Mouse (Mus musculus) liver, embryonic 14.5 days (tissue): ENCODE data around the gene Prph2. TPM values are rescaled to one million over a fixed set of nuclear protein-coding genes. Genes with fewer than 3 reads are reported as not detected.

Experiments
- ATAC-seq: fragments of 200-750 bp; cut with Nextera tagmentation; 2 replicates; pipeline ENCODE4 v1.8.0; 2017; ENCODE audit warnings: moderate number of reproducible peaks, mild to moderate bottlenecking, moderate library complexity; ENCODE audit not compliant: insufficient read depth
- DNase-seq, 3 experiments: peaks; one replicate each; pipeline ENCODE4 v3.0.0-alpha.2; 2012 to 2013; ENCODE audit warnings: low read depth in 3 of 3, low spot score in 3 of 3
- H3K27ac ChIP-seq: fragments of 300-500 bp; sonication (generic); 2 replicates; pipeline ENCODE4 v1.5.1; 2014; ENCODE audit warnings: moderate library complexity, mild to moderate bottlenecking, control low read depth, inconsistent platforms
- H3K27me3 ChIP-seq: fragments of 300-500 bp; sonication (generic); 2 replicates; pipeline ENCODE4 v1.6.1; 2014; ENCODE audit warnings: mild to moderate bottlenecking, low read length, moderate library complexity; ENCODE audit not compliant: control insufficient read depth, insufficient read depth
- H3K36me3 ChIP-seq: fragments of 300-500 bp; sonication (generic); replicated peaks from 2 replicates; pipeline ENCODE4 v1.6.1; 2014; ENCODE audit warnings: low read depth; ENCODE audit not compliant: control insufficient read depth, insufficient read depth
- H3K4me1 ChIP-seq, 2 experiments: fragments of 200-500 bp in 1 of 2; fragments of 300-500 bp in 1 of 2; sonication (generic) in 1 of 2; replicated peaks; 2 replicates each; pipeline ENCODE4 v1.6.1; 2012 to 2014; ENCODE audit warnings: antibody characterized with exemption in 1 of 2, inconsistent platforms in 1 of 2, low read length in 1 of 2; ENCODE audit not compliant: control insufficient read depth in 2 of 2, insufficient read depth in 2 of 2
- H3K4me2 ChIP-seq: fragments of 300-500 bp; sonication (generic); 2 replicates; pipeline ENCODE4 v1.6.1; 2014; ENCODE audit warnings: low read depth, mild to moderate bottlenecking, control low read depth, moderate library complexity
- H3K4me3 ChIP-seq, 2 experiments: fragments of 200-500 bp in 1 of 2; fragments of 300-500 bp in 1 of 2; sonication (generic) in 1 of 2; 2 replicates each; pipeline ENCODE4 v1.5.1; 2012 to 2014; ENCODE audit warnings: low read depth in 2 of 2, low read length in 2 of 2, mild to moderate bottlenecking in 2 of 2, control low read depth in 1 of 2, inconsistent platforms in 1 of 2, moderate library complexity in 1 of 2; ENCODE audit not compliant: insufficient read depth in 1 of 2
- H3K9ac ChIP-seq: fragments of 300-500 bp; sonication (generic); replicated peaks from 2 replicates; pipeline ENCODE4 v1.6.1; 2014; ENCODE audit warnings: mild to moderate bottlenecking, control low read depth, moderate library complexity
- H3K9me3 ChIP-seq: fragments of 300-500 bp; sonication (generic); 2 replicates; pipeline ENCODE4 v1.6.1; 2016; ENCODE audit warnings: low read length, mixed read lengths; ENCODE audit not compliant: control insufficient read depth
- CTCF ChIP-seq: IDR thresholded peaks from 2 replicates; pipeline ENCODE4 v1.5.1; 2016; ENCODE audit warnings: antibody characterized with exemption, low read depth, control low read depth
- EP300 ChIP-seq: IDR thresholded peaks from 2 replicates; pipeline ENCODE4 v1.6.1; 2016; ENCODE audit warnings: antibody characterized with exemption, low read depth
- WGBS: fragments of 180-500 bp; shearing (Covaris S2); extraction: QIAGEN DNeasy Blood & Tissue Kit; methylation state at CpG from one replicate; pipeline ENCODE4 v1.1.7; 2014; ENCODE audit not compliant: insufficient replicate concordance; 5-methylcytosine and 5-hydroxymethylcytosine counted together
- polyA plus RNA-seq, 2 experiments: library from polyadenylated mRNA; depleted of rRNA in 1 of 2; stranded (reverse) in 1 of 2; unstranded in 1 of 2; fragments of >200 nt; fragmentation: Nextera tagmentation in 1 of 2; extraction: Ambion mirVana in 1 of 2; gene quantifications; 2 replicates each; pipeline versions ENCODE4 v1.2.1 to v1.2.3; 2012 to 2014

Prph2 gene
- polyA plus RNA-seq, 2 experiments: not detected

- Histone ChIP-seq H3K4me2 (no peak overlapping the region), H3K4me1 (no peaks in the 10 kb centered on the region; a peak in 1 of 4 replicates), H3K36me3 (no peaks in the 10 kb centered on the region), H3K27me3 (no peaks in the 10 kb centered on the region), H3K9me3 (no peaks in the 10 kb centered on the region), H3K27ac (no peak overlapping the region), H3K9ac (no peak overlapping the region), H3K4me3 (no peak overlapping the region)
- 28% methylated on average over 2 of the region's 2 CpGs for WGBS
- DNase-seq: no peak
- no peak for TF ChIP-seq EP300
- TF ChIP-seq CTCF: no peak
- ATAC-seq: no peak
These were observed 9.3 kb upstream of the Prph2 start for GRCm38 (mm10) chr17:46900941-46901340.

- 21% methylated on average over 19 of the region's 19 CpGs for WGBS
- H3K9ac ChIP-seq: no peak overlapping the region
- H3K9me3 ChIP-seq: no peaks in the 10 kb centered on the region
- H3K4me3 ChIP-seq: no peak overlapping the region
- no peak for ATAC-seq
- no peaks in the 10 kb centered on the region; a peak in 1 of 4 replicates for H3K4me1 ChIP-seq
- H3K27ac ChIP-seq: no peak overlapping the region
- H3K27me3 ChIP-seq: no peaks in the 10 kb centered on the region
- no peak overlapping the region for H3K4me2 ChIP-seq
- no peaks in the 10 kb centered on the region for H3K36me3 ChIP-seq
- TF ChIP-seq CTCF (peak; percentile 98), EP300 (no peak)
- peak in 2 of 3 experiments; percentile 52 to 59 for DNase-seq
These were observed 6.3 kb upstream of the Prph2 start for GRCm38 (mm10) chr17:46903876-46904490.

- Histone ChIP-seq H3K9me3 (no peaks in the 10 kb centered on the region), H3K4me2 (no peak overlapping the region), H3K27ac (no peak overlapping the region), H3K9ac (no peak overlapping the region), H3K36me3 (no peaks in the 10 kb centered on the region), H3K4me3 (no peak overlapping the region), H3K4me1 (no peaks in the 10 kb centered on the region), H3K27me3 (no peaks in the 10 kb centered on the region)
- DNase-seq (no peak), ATAC-seq (no peak)
- TF ChIP-seq CTCF: no peak
- TF ChIP-seq EP300: no peak
- 33% methylated on average over 6 of the region's 6 CpGs for WGBS
These were observed 2.1 kb downstream of the Prph2 start for GRCm38 (mm10) chr17:46912331-46912730.

GRCm38 (mm10) chr17:46915129-46915528 lies 4.9 kb downstream of the Prph2 start:
- Histone ChIP-seq H3K27ac (no peak overlapping the region), H3K4me3 (no peak overlapping the region), H3K4me1 (no peaks in the 10 kb centered on the region), H3K36me3 (no peaks in the 10 kb centered on the region), H3K4me2 (no peak overlapping the region), H3K27me3 (no peaks in the 10 kb centered on the region), H3K9me3 (no peaks in the 10 kb centered on the region), H3K9ac (no peak overlapping the region)
- no peak for ATAC-seq
- 52% methylated on average over 3 of the region's 3 CpGs for WGBS
- TF ChIP-seq EP300 (no peak), CTCF (no peak)
- no peak for DNase-seq

GRCm38 (mm10) chr17:46918951-46919350 lies 8.7 kb downstream of the Prph2 start:
- TF ChIP-seq CTCF (no peak), EP300 (no peak)
- Histone ChIP-seq H3K4me1 (no peaks in the 10 kb centered on the region), H3K36me3 (no peaks in the 10 kb centered on the region), H3K4me2 (no peak overlapping the region), H3K27ac (no peak overlapping the region), H3K27me3 (no peaks in the 10 kb centered on the region), H3K4me3 (no peak overlapping the region), H3K9ac (no peak overlapping the region), H3K9me3 (no peaks in the 10 kb centered on the region)
- ATAC-seq (no peak), DNase-seq (no peak)
- WGBS: 23% methylated on average over 4 of the region's 4 CpGs
